Mouse (Mus musculus) small intestine, adult 2 months (tissue): ENCODE measurements at regions not wholly inside any gene's neighbourhood (a gene's known extent, or its start where the extent isn't known, plus 50 kb on each side); places are given as distances from the start of the nearest gene placed in this dataset.

Experiments
- H3K27ac ChIP-seq: fragments of 200-500 bp; 2 replicates; pipeline ENCODE4 v1.5.1; 2012; ENCODE audit warnings: low read depth, low read length, control low read depth, inconsistent platforms; ENCODE audit not compliant: insufficient read depth
- H3K27me3 ChIP-seq: fragments of 200-500 bp; 2 replicates; pipeline ENCODE4 v1.6.1; 2012; ENCODE audit warnings: mild to moderate bottlenecking, moderate library complexity, low read length, inconsistent platforms; ENCODE audit not compliant: control insufficient read depth, insufficient read depth
- H3K36me3 ChIP-seq: fragments of 200-500 bp; 2 replicates; pipeline ENCODE4 v1.6.1; 2012; ENCODE audit warnings: mild to moderate bottlenecking, low read length, control low read depth, inconsistent platforms; ENCODE audit not compliant: control insufficient read depth, insufficient read depth
- H3K4me1 ChIP-seq: fragments of 200-500 bp; 2 replicates; pipeline ENCODE4 v1.6.1; 2012; ENCODE audit warnings: low read length, inconsistent platforms, mixed read lengths; ENCODE audit not compliant: control insufficient read depth, insufficient read depth, insufficient read length
- H3K4me3 ChIP-seq: fragments of 200-500 bp; 2 replicates; pipeline ENCODE4 v1.5.1; 2012; ENCODE audit warnings: low read depth, mild to moderate bottlenecking, control low read depth, inconsistent platforms, low read length, moderate library complexity
- CTCF ChIP-seq: fragments of 200-500 bp; IDR thresholded peaks from 2 replicates; pipeline ENCODE4 v1.5.1; 2012; ENCODE audit warnings: low read depth, mild to moderate bottlenecking, control low read depth, inconsistent platforms, low read length, moderate library complexity, mixed read lengths; ENCODE audit not compliant: insufficient replicate concordance, insufficient read length; ENCODE audit errors: extremely low read depth
- POLR2A ChIP-seq: fragments of 200-500 bp; IDR thresholded peaks from 2 replicates; pipeline ENCODE4 v1.6.1; 2012; ENCODE audit warnings: low read depth, mild to moderate bottlenecking, control low read depth, inconsistent platforms, low read length, moderate library complexity
- WGBS: fragments of 180-500 bp; shearing (Covaris S2); methylation state at CpG from one replicate; pipeline ENCODE4 v1.1.7; 2018; 5-methylcytosine and 5-hydroxymethylcytosine counted together

DNA sequence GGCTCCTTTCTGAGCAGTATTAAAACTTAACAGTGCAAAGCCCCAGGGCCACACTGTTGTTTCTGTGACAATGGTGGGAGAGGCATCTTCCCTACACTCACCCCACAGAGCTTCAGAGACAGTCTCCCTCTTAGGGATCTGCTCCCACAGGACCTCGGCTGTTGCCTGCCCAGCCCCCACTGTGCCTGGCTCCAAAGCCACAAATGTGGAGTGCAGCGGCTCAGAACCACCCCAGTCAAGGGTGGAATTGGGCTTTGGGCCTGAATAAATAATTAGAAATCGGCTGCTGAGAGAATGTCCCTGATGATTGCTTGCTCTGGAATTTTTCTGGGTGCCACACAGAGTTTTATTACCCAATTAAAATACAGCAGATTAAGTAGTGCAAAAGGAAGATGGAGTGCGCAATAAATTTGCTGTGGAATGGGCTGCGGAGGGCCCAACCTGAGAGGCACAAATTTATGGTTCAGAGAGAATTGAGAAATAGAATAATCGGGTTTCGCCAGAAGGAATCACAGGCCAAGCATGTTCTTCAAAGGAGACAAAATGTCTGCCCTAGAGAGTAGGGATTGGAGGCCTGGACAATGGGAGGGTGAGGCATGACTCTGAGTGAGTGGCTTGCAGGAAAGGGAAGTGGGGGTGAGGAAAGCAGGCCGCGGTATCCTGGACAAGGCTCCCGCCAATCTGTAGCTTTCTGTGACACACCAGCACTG lies 56.4 kb downstream of the Cd24a start:
- H3K27ac ChIP-seq, result no peak overlapping the region
- no peaks in the 10 kb centered on the region for H3K4me1 ChIP-seq
- no peaks in the 10 kb centered on the region for H3K36me3 ChIP-seq
- H3K27me3 ChIP-seq, result no peaks in the 10 kb centered on the region
- 50% methylated on average over 10 of the region's 10 CpGs for WGBS
- TF ChIP-seq CTCF (no peak), POLR2A (no peak)
- no peak overlapping the region for H3K4me3 ChIP-seq

DNA sequence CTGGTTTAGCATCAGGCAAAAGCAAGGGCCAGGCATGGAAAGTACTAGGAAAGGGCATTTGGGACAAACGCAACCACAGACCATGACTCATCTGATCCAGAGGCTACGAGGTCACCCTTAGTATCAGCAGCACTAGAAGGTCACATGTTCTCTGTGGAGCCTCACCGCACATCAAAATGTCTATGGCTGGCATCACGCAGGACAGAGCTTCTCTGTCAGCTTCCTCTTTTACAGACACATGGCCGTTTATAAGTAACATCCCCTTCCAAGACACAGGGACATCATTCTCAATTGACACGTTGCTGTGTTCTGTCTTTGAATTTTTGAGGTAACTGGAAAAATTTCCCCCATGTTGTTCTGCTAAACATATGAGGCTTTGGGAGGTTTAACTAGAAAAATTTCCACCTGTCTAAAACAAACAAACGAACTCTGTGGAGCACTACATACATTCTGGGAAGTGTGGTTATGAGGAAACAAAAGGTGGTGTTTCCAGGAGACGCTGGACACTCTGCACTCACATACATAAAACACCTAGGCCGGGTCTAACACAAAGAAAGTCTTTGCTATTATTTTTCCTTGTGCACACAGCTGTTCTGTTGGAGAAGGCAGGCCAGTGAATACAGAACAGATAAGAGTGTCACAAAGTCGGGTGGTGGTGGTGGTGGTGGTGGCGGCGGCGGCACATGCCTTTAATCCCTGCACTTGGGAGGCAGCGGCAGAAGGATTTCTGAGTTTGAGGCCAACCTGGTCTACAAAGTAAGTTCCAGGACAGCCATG lies 63.3 kb downstream of the Cd24a start:
- WGBS, result 54% methylated on average over 14 of the region's 14 CpGs
- H3K4me1 ChIP-seq, result no peaks in the 10 kb centered on the region
- H3K36me3 ChIP-seq, result no peaks in the 10 kb centered on the region
- no peak overlapping the region for H3K27ac ChIP-seq
- H3K4me3 ChIP-seq, result no peak overlapping the region
- no peaks in the 10 kb centered on the region for H3K27me3 ChIP-seq
- no peak for TF ChIP-seq POLR2A
- no peak for TF ChIP-seq CTCF

DNA sequence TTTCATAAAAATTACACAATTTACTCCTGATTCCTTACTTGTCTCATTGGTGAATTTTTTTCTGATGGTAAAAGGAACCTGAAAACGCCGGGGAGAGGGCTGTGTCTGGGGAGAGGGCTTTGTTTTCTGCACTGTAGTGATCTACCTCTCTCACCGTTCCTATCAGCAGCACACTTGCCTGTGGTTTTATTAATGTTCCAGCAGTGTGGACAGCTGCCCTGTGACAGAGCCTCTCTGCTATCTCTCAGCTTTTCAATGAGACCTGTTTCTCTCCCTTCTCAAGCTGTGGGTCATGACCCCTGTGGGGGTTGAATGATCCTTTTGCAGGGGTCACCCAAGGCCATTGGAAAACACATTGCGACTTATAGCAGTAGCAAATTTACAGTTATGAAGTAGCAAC lies 68.2 kb downstream of the Cd24a start:
- Histone ChIP-seq H3K36me3 (no peaks in the 10 kb centered on the region), H3K27me3 (no peaks in the 10 kb centered on the region), H3K4me1 (no peaks in the 10 kb centered on the region), H3K4me3 (no peak overlapping the region), H3K27ac (no peak overlapping the region)
- TF ChIP-seq CTCF, result no peak
- no peak for TF ChIP-seq POLR2A
- WGBS, result 78% methylated on average over 4 of the region's 4 CpGs

DNA sequence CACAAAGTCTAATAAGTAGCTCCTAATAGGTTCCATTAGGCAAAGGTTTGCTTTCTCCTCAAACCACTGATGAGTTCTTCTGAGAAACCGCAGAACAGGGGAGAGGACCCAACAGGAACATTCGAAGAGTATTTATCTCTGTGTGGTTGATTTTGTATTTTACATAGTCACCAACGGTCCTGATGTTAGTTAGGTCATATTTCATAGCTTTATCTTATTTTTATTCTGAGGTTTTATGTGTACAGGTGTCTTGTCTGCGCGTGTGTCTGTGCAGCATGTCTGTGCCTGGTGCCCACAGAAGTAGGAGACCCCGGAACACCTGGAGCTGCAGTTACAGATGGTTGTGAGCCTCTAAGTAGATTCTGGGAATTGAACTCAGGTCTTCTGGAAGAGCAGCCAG lies 68.9 kb downstream of the Cd24a start:
- TF ChIP-seq CTCF (no peak), POLR2A (no peak)
- no peaks in the 10 kb centered on the region for H3K27me3 ChIP-seq
- H3K27ac ChIP-seq, result no peak overlapping the region
- H3K36me3 ChIP-seq, result no peaks in the 10 kb centered on the region
- H3K4me1 ChIP-seq, result peaks cover 4% of the 10 kb centered on the region; the same call in 1 of the 2 replicates
- no peak overlapping the region for H3K4me3 ChIP-seq
- 84% methylated on average over 6 of the region's 6 CpGs for WGBS

DNA sequence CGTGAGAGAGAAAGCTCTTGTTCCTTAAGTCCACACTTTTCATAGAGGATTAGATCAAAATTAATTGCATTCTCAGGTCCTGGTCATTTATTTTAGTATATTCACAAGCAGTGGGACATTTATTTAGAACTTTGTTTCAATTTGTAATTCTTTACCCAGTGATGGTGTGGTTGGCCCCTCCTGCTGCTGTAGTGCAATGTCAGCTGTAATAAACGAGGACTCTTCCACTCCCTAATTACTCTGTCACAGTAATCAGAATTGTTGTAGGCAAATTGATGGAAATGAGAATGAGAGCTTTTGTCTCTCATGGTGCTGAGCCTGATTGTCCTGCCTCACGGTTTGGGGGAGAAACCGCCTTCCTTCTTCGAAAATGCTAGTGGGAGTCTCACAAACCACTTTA lies 70.1 kb downstream of the Cd24a start:
- Histone ChIP-seq H3K27ac (no peak overlapping the region), H3K36me3 (no peaks in the 10 kb centered on the region), H3K4me3 (no peak overlapping the region), H3K27me3 (no peaks in the 10 kb centered on the region), H3K4me1 (peaks cover 4% of the 10 kb centered on the region; the same call in 1 of the 2 replicates)
- WGBS, result 81% methylated on average over 5 of the region's 5 CpGs
- TF ChIP-seq CTCF, result no peak
- no peak for TF ChIP-seq POLR2A

DNA sequence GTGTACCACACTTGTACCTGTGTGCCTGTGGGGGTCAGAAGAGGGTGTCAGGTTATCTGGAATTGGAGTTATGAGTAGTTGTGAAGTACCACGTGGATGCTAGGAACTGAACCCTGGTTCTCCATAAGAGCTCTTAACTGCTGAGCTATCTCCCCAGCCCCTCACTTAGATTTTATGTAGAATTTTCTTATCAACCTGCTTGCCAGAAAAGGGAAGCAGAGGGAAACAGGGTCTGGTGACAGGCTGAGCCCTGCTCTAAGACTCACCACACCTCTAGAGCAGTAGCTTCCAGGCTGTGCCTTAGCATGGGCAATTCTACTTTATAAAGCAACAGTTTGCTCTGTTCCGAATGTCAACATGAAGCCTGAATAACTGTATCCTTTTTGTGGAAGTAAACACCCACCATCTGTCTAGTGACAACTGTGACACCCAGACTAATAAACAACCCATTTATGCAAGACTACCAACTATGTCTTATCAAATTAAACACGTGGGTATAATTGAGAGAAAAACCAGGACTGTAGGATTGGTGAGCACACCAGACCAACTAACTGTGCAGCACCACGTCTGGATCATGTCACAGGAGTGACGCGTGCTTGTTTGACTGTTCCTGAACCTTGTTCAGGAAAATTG lies 70.8 kb downstream of the Cd24a start:
- TF ChIP-seq POLR2A, result no peak
- TF ChIP-seq CTCF, result no peak
- 71% methylated on average over 6 of the region's 6 CpGs for WGBS

DNA sequence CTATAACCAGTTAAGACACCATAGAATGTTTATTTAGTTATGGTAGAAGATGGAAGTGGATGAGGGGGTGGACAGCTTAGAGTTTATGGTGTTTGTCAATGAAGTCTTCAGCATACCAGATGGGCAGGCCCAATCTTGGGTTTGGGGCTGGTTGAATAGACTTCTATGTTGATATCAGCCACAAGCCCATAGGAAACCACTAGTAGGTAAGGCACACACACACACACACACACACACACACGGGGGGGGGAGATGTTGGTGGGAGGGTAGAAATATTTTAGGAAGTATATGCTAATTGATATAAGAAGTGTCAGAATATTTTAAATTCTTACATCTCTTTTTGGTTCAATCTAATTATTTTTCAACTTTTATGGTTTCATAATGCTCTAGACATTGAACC lies 72.4 kb downstream of the Cd24a start:
- Histone ChIP-seq H3K4me1 (peaks cover 4% of the 10 kb centered on the region; the same call in 1 of the 2 replicates), H3K27ac (no peak overlapping the region), H3K4me3 (no peak overlapping the region), H3K27me3 (no peaks in the 10 kb centered on the region), H3K36me3 (no peaks in the 10 kb centered on the region)
- 77% methylated on average over 1 of the region's 1 CpGs for whole genome bisulfite sequencing
- TF ChIP-seq CTCF (no peak), POLR2A (no peak)

More for the DNA sequence above, 70.8 kb downstream of the Cd24a start:
- Histone ChIP-seq H3K4me1 (peaks cover 4% of the 10 kb centered on the region; the same call in 1 of the 2 replicates), H3K27ac (no peak overlapping the region), H3K4me3 (no peak overlapping the region), H3K36me3 (no peaks in the 10 kb centered on the region), H3K27me3 (no peaks in the 10 kb centered on the region)
